Mouse (Mus musculus): ENCODE data around the gene Rhno1. TPM values are rescaled to one million over a fixed set of nuclear protein-coding genes. Genes with fewer than 3 reads are reported as not detected.

Rhno1 gene
- polyA plus RNA-seq, 1 experiment: 9.8 TPM

GRCm38 (mm10) chr6:128349711-128350110 lies 13.0 kb downstream of the Rhno1 start:
- TF ChIP-seq GATA1 (IDR thresholded peaks at IDR 0.05; ENCODE audit: low read length) (no peak), TAL1 (IDR thresholded peaks at IDR 0.05; ENCODE audit: low read length) (no peak)
- peaks cover 13% of the 10 kb centered on the region for H3K27me3 ChIP-seq (ENCODE audit: control insufficient read depth)
- H3K36me3 ChIP-seq (ENCODE audit: control insufficient read depth): peaks cover 3% of the 10 kb centered on the region
- H3K4me1 ChIP-seq (ENCODE audit: control insufficient read depth): no peaks in the 10 kb centered on the region
- no peaks in the 10 kb centered on the region for H3K9me3 ChIP-seq (ENCODE audit: control insufficient read depth, low read length)
- H3K4me3 ChIP-seq (replicated peaks): no peak overlapping the region

- no peaks in the 10 kb centered on the region for H3K4me1 ChIP-seq (ENCODE audit: control insufficient read depth)
- TF ChIP-seq GATA1 (IDR thresholded peaks at IDR 0.05; ENCODE audit: low read length) (no peak), TAL1 (IDR thresholded peaks at IDR 0.05; ENCODE audit: low read length) (no peak)
- peaks cover 3% of the 10 kb centered on the region for H3K36me3 ChIP-seq (ENCODE audit: control insufficient read depth)
- no peak overlapping the region for H3K4me3 ChIP-seq (replicated peaks)
- H3K27me3 ChIP-seq (ENCODE audit: control insufficient read depth): no peaks in the 10 kb centered on the region
- no peaks in the 10 kb centered on the region for H3K9me3 ChIP-seq (ENCODE audit: control insufficient read depth, low read length)
Measured at GRCm38 (mm10) chr6:128346782-128347181, 15.9 kb downstream of the Rhno1 start.

DNA sequence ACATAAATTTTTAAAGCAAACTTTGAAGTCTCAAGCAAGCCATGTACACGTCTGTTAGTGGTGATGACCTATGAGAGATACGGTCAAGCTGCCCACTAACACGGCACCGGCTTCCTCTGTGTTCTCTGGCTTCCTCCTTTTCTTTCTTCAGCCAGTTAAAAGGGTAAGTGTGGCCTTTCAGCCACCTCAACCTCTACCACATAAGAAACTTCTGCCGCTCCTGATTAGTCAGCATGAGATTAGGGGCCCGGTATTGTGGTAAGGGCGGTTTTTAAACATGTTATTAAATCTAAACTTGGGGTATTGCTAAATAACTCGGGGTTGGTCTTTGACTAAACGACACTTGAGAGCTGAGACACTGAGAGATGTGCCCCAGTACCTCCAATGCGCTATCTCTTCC lies 17.1 kb downstream of the Rhno1 start:
- Histone ChIP-seq H3K4me3 (replicated peaks) (no peak overlapping the region), H3K4me1 (ENCODE audit: control insufficient read depth) (no peaks in the 10 kb centered on the region), H3K9me3 (ENCODE audit: control insufficient read depth, low read length) (no peaks in the 10 kb centered on the region), H3K27me3 (ENCODE audit: control insufficient read depth) (no peaks in the 10 kb centered on the region), H3K36me3 (ENCODE audit: control insufficient read depth) (no peaks in the 10 kb centered on the region; the same call in 1 of the 2 replicates)
- TF ChIP-seq TAL1 (IDR thresholded peaks at IDR 0.05; ENCODE audit: low read length) (no peak), GATA1 (IDR thresholded peaks at IDR 0.05; ENCODE audit: low read length) (no peak)

- TF ChIP-seq GATA1 (IDR thresholded peaks at IDR 0.05; ENCODE audit: low read length) (no peak), TAL1 (IDR thresholded peaks at IDR 0.05; ENCODE audit: low read length) (no peak)
- Histone ChIP-seq H3K4me3 (replicated peaks) (no peak overlapping the region), H3K4me1 (ENCODE audit: control insufficient read depth) (no peaks in the 10 kb centered on the region), H3K9me3 (ENCODE audit: control insufficient read depth, low read length) (no peaks in the 10 kb centered on the region), H3K36me3 (ENCODE audit: control insufficient read depth) (no peaks in the 10 kb centered on the region), H3K27me3 (ENCODE audit: control insufficient read depth) (no peaks in the 10 kb centered on the region)
Measured at GRCm38 (mm10) chr6:128341956-128342723, 20.6 kb downstream of the Rhno1 start.

- TF ChIP-seq GATA1 (IDR thresholded peaks at IDR 0.05; ENCODE audit: low read length) (no peak), TAL1 (IDR thresholded peaks at IDR 0.05; ENCODE audit: low read length) (no peak)
- Histone ChIP-seq H3K4me1 (ENCODE audit: control insufficient read depth) (no peaks in the 10 kb centered on the region), H3K9me3 (ENCODE audit: control insufficient read depth, low read length) (no peaks in the 10 kb centered on the region), H3K36me3 (ENCODE audit: control insufficient read depth) (no peaks in the 10 kb centered on the region), H3K27me3 (ENCODE audit: control insufficient read depth) (no peaks in the 10 kb centered on the region), H3K4me3 (replicated peaks) (no peak overlapping the region)
Measured at GRCm38 (mm10) chr6:128338876-128339275, 23.8 kb downstream of the Rhno1 start.

GRCm38 (mm10) chr6:128337467-128337866 lies 25.2 kb downstream of the Rhno1 start:
- no peaks in the 10 kb centered on the region for H3K36me3 ChIP-seq (ENCODE audit: control insufficient read depth)
- TF ChIP-seq GATA1 (IDR thresholded peaks at IDR 0.05; ENCODE audit: low read length) (no peak), TAL1 (IDR thresholded peaks at IDR 0.05; ENCODE audit: low read length) (no peak)
- H3K4me1 ChIP-seq (ENCODE audit: control insufficient read depth): no peaks in the 10 kb centered on the region
- no peaks in the 10 kb centered on the region for H3K9me3 ChIP-seq (ENCODE audit: control insufficient read depth, low read length)
- H3K4me3 ChIP-seq (replicated peaks): no peak overlapping the region
- H3K27me3 ChIP-seq (ENCODE audit: control insufficient read depth): no peaks in the 10 kb centered on the region

- Histone ChIP-seq H3K9me3 (ENCODE audit: control insufficient read depth, low read length) (no peaks in the 10 kb centered on the region), H3K4me1 (ENCODE audit: control insufficient read depth) (no peaks in the 10 kb centered on the region), H3K27me3 (ENCODE audit: control insufficient read depth) (no peaks in the 10 kb centered on the region), H3K4me3 (replicated peaks) (no peak overlapping the region), H3K36me3 (ENCODE audit: control insufficient read depth) (no peaks in the 10 kb centered on the region)
- TF ChIP-seq GATA1 (IDR thresholded peaks at IDR 0.05; ENCODE audit: low read length): no peak
- TF ChIP-seq TAL1 (IDR thresholded peaks at IDR 0.05; ENCODE audit: low read length): no peak
Measured at GRCm38 (mm10) chr6:128334397-128335124, 28.1 kb downstream of the Rhno1 start.

GRCm38 (mm10) chr6:128318317-128318716 lies 44.4 kb downstream of the Rhno1 start:
- Histone ChIP-seq H3K4me1 (ENCODE audit: control insufficient read depth) (no peaks in the 10 kb centered on the region), H3K27me3 (ENCODE audit: control insufficient read depth) (no peaks in the 10 kb centered on the region), H3K36me3 (ENCODE audit: control insufficient read depth) (no peaks in the 10 kb centered on the region; the same call in 1 of the 2 replicates), H3K4me3 (replicated peaks) (no peak overlapping the region), H3K9me3 (ENCODE audit: control insufficient read depth, low read length) (no peaks in the 10 kb centered on the region)
- no peak for TF ChIP-seq GATA1 (IDR thresholded peaks at IDR 0.05; ENCODE audit: low read length)
- TF ChIP-seq TAL1 (IDR thresholded peaks at IDR 0.05; ENCODE audit: low read length): no peak

- Histone ChIP-seq H3K4me1 (ENCODE audit: control insufficient read depth) (no peaks in the 10 kb centered on the region), H3K4me3 (replicated peaks) (no peak overlapping the region), H3K27me3 (ENCODE audit: control insufficient read depth) (no peaks in the 10 kb centered on the region), H3K9me3 (ENCODE audit: control insufficient read depth, low read length) (no peaks in the 10 kb centered on the region), H3K36me3 (ENCODE audit: control insufficient read depth) (no peaks in the 10 kb centered on the region)
- TF ChIP-seq TAL1 (IDR thresholded peaks at IDR 0.05; ENCODE audit: low read length): no peak
- TF ChIP-seq GATA1 (IDR thresholded peaks at IDR 0.05; ENCODE audit: low read length): no peak
Measured at GRCm38 (mm10) chr6:128315597-128315996, 47.1 kb downstream of the Rhno1 start.
